Mouse (Mus musculus) CD4-positive naive resting alpha-beta T cell, adult 57 days (primary cell): Measurements from ENCODE around the gene Olfr123. TPM values are rescaled to one million over a fixed set of nuclear protein-coding genes. Genes with fewer than 3 reads are reported as not detected.

ENCODE experiments used
- total RNA-seq: library from RNA; stranded (reverse); gene quantifications from one replicate; pipeline ENCODE4 v1.2.4, GENCODE M21; 2023

Gene Olfr123
- total RNA-seq = not detected

GRCm38 (mm10) chr17:37793229-37793628, at the start of gene Olfr123:
Olfr123 (plus strand) TSS chr17:37793529.

GRCm38 (mm10) chr17:37768307-37768706, 25.0 kb upstream of the Olfr123 start, which contains the start of gene Olfr122:
Olfr122 (plus strand) TSS chr17:37768607.

DNA sequence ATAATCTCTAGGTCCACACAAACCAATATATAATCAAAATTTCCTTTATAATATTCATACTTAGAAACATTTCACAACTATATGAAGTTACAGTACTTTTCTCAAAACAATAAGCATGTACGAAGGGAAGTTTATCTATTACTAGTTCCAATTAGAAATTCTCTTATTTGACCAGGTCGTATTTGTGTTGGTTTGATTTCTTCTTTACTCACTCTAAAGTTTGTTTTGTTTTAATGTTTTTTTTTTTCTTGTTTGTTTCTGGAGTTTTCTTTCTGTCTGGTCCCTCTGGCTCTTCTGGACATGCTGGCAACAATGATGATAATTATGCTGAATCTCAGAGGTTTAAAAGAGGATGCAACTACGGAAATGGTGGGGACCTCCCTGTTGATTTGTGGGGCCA, 6.3 kb downstream of the Olfr123 start, which contains the start of gene Olfr124:
Olfr124 (plus strand) TSS at position 301 of the 400 bp plus-strand sequence.

GRCm38 (mm10) chr17:37832649-37833048, 39.3 kb downstream of the Olfr123 start, which contains the start of gene Olfr125:
Olfr125 (plus strand) TSS chr17:37832949.

GRCm38 (mm10) chr17:37847183-37847582, 53.9 kb downstream of the Olfr123 start, which contains the start of gene Olfr126:
Olfr126 (plus strand) TSS chr17:37847483.

Other genes starting within 250 kb of the Olfr123 start
- not detected for gene Olfr112, start 224.1 kb upstream of the Olfr123 start, total RNA-seq
- gene Olfr113, start 215.9 kb upstream of the Olfr123 start, total RNA-seq = not detected
- gene Olfr114, start 200.8 kb upstream of the Olfr123 start, total RNA-seq = not detected
- not detected for gene Olfr115, start 166.4 kb upstream of the Olfr123 start, total RNA-seq
- not detected for gene Olfr116, start 166.3 kb upstream of the Olfr123 start, total RNA-seq
- gene Olfr117, start 129.7 kb upstream of the Olfr123 start, total RNA-seq = not detected
- gene Olfr118, start 126.5 kb upstream of the Olfr123 start, total RNA-seq = not detected
- not detected for gene Olfr119, start 97.0 kb upstream of the Olfr123 start, total RNA-seq
- gene Olfr120, start 71.7 kb upstream of the Olfr123 start, total RNA-seq = not detected
- not detected for gene Olfr121, start 44.7 kb upstream of the Olfr123 start, total RNA-seq
- gene Olfr122, start 24.9 kb upstream of the Olfr123 start, total RNA-seq = not detected
- not detected for gene Olfr124, start 6.4 kb downstream of the Olfr123 start, total RNA-seq
- not detected for gene Olfr125, start 39.4 kb downstream of the Olfr123 start, total RNA-seq
- gene Olfr126, start 54.0 kb downstream of the Olfr123 start, total RNA-seq = not detected
- not detected for gene Olfr127, start 106.9 kb downstream of the Olfr123 start, total RNA-seq
- not detected for gene Olfr128, start 127.0 kb downstream of the Olfr123 start, total RNA-seq
- gene Olfr761, start 159.6 kb downstream of the Olfr123 start, total RNA-seq = not detected